Mouse (Mus musculus) mouse trophoblast stem cell (cell line): Measurements from ENCODE around the gene Mme.

Experiments used
- in situ Hi-C, 2 experiments: fragments of 300-500 bp; cut with MseI, MboI; formaldehyde crosslinking; loops; 2 replicates in 1 of 2; 3 replicates in 1 of 2; pipeline ENCODE4 v1.15.1; 2025

The Mme gene

GRCm38 (mm10) chr3:63350704-63351103, 109.4 kb downstream of the Mme start:
- in situ Hi-C loops = no loop called here

DNA sequence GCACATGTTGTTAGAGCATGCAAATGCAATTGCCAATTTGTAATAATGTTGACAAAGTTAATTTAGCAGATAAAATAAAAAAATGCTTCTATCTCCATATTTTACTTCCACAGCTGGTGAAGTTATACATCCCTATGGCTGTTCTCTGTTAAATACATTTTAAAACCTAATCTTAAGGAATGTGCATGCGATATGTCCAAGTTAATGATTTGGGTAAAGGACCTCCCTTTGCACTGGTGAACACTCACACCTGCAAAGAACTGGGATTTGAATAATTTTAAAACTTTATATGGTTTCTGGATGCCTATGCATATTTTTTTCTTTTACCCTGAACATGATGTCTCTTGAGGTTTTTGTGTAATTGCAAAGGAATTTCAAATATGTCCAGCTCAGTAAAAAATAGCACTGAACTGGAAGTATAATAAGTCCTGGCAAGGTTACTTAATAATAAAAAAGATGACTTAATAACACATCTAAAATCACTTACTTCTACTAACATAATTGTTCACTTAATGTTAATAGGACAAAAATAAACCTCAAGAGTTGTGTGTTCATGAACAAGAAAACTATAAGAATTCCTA, 110.4 kb downstream of the Mme start:
- in situ Hi-C loops = no loop called here

DNA sequence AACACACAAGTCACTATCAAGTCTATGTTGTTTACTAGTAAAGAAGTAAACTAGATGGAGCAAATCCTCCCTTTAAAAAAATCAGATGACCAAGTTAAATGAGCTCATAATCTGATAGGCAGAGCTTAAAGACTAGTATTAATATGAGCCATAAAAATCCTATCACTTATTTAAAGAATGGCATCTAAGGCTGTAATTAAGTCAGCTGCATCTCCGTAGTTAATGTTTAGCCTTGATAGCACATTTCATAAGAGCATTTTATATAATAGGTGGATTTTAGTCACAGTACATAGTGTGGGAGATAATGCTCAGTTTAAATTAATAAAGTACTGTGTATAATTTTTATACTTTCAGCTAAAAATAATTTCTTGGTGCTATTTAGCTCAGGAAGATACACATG, 118.2 kb downstream of the Mme start:
- in situ Hi-C loops = no loop called here

DNA sequence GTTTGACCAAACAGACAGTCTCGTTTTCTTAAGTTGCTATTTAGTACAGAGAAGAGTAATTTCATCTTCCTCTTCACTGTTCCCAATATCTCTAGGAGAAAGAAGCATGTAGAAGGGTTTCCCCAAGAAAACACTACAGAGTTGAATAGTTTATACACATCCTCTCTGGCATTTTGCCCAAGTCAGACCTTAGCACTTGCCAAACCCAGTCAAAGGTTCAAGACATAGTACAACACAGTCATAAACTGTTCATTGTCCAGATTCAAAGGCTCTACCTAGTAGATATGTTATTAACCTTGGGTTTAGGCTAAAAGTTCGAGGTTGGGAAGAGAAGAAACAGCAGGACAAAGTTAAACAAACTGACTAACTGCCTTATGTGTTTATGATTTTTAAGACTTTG, 143.7 kb downstream of the Mme start:
- in situ Hi-C loops = no loop called here

DNA sequence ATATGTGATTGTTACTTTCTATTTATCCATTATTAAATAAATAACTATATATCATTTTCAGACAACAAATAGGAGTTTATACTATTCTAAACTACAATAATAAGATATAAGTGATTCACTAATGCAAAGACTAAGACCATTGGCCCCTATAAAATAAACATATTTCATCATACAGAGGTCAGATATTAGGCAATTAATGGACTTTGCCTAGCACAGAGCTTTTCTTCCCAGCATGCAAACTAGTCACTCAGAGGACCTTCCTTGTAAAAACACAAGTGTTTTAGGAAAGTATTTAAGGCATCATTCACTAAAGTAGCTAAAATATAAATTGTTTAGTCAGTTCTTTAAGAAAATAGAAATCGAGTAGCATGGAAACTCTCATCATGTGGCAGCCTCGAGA, 149.4 kb downstream of the Mme start:
- in situ Hi-C loops = no loop called here

GRCm38 (mm10) chr3:63391348-63391747, 150.0 kb downstream of the Mme start:
- in situ Hi-C loops = no loop called here

DNA sequence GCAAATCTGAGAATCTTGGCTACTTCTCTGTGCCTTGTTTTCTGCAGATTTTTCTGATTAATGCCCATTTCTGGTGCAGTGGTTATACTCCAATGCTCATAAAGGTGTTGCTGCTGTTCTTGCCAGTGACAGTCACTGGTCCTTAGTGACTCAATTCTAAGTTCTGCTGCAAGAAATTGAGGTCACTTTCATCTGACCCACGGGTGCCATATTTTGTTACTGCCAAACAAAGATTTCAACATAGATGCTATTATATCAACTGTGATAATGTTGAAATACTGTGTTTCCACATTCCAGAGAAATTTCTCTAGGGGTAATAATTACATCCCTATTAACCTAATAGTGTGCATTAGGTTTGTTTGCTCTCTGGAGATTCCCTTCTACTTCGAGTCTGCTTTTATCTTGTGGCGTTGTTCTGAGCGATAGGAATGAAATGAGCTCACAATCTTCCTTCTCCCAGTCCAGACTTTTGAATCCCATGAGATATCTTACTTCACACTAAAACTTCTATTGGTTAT, 153.1 kb downstream of the Mme start:
- in situ Hi-C loops = no loop called here

GRCm38 (mm10) chr3:63398171-63398570, 156.8 kb downstream of the Mme start:
- in situ Hi-C loops = no loop called here

DNA sequence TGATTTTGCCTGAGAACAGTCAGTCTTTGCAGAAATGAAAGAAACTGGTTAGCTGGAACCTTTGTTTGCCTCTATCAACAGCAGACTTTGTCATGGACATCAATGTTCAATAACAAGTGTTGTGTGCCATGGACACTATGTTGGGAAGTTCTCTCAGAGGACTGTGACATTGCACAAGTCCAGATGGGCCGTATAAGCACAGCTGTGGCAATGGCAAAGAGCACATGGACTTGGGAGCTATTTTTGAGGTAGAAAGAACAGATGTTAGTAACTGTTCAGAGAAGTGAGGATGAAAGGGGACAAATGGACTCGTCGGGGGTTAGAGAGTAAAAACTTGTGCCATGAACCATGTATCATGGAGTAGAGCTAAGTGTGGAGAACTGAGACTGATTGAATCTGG, 165.1 kb downstream of the Mme start:
- in situ Hi-C loops = no loop called here

DNA sequence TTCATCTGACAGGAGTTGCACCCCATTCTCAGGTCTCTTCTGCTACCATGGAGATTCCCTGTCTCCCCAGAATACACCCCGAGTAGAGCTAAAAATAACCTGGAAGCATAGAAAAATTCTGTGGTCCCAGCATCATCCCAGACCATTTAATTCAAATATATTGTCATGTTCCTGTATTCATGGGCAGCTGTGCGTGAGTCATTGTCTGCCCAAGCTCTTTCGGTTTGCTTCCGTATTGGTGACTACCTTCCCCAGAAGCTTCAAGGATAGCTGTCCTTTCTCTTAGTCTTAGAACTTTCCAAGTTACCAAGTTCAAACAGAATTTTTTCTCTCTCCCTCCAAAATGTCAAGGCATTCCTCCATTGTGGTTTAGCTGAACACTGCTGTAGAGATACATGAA, 169.7 kb downstream of the Mme start:
- in situ Hi-C loops = no loop called here

GRCm38 (mm10) chr3:63412220-63412937, 171.0 kb downstream of the Mme start:
- in situ Hi-C loops = no loop called here

- in situ Hi-C loops = no loop called here
These were observed 171.9 kb downstream of the Mme start for GRCm38 (mm10) chr3:63413046-63413911.

DNA sequence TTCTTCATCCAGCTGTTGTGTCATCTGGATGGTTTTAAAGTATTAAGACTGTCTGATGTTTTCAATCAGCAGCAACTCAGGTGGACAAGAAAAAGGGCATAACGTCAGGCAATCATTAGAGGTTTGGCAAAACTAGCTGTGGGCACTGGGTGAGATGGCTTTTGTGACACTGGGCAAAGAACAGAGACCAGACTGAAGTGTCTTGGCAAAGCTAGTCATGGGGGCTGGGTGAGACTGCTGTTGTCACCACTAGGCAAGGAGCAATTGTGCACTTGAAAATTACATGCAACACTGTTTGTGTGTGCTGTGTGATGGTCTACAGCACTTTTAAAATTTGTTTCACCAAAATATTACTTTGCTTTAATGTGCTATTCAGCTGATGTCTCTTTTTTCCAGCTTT, 175.9 kb downstream of the Mme start:
- in situ Hi-C loops = no loop called here

DNA sequence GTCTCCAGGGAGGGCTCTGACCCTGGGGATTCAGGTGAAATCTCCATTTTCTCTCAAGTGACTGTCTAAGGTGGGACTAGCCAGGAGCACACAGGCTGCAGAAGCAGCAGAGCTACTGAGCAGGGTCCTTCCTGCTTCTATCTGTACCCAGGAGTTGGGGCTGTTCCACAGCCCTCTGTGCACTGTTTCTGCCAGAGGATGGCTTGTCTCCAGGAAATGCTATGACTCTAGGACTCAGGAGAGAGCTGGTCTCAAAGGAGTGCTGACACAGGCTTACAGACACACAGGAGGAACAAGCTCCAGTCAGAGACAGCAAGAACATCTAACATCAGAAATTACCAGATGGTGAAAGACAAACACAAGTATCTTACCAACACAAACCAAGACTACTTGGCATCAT, 176.4 kb downstream of the Mme start:
- in situ Hi-C loops = no loop called here

DNA sequence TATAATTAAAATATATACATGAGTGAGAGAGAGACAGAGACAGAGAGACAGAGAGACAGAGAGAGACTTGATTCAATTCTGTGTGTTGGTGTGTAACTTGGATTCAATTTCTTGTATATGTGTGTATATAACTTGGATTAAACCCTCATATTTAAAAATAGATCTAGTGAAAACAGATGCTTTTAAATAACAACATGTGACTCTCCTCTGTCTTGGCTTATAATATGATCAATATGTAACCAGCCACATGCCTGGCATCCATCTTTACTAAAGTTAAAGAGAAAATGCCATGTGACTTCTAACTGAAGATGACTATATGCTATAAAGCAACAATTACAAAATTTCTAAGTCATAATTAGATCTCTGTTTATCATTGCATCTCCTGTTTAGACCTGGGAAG, 182.2 kb downstream of the Mme start:
- in situ Hi-C loops = no loop called here
